Mouse (Mus musculus): ENCODE measurements around the gene Sdc1.

The Sdc1 gene

DNA sequence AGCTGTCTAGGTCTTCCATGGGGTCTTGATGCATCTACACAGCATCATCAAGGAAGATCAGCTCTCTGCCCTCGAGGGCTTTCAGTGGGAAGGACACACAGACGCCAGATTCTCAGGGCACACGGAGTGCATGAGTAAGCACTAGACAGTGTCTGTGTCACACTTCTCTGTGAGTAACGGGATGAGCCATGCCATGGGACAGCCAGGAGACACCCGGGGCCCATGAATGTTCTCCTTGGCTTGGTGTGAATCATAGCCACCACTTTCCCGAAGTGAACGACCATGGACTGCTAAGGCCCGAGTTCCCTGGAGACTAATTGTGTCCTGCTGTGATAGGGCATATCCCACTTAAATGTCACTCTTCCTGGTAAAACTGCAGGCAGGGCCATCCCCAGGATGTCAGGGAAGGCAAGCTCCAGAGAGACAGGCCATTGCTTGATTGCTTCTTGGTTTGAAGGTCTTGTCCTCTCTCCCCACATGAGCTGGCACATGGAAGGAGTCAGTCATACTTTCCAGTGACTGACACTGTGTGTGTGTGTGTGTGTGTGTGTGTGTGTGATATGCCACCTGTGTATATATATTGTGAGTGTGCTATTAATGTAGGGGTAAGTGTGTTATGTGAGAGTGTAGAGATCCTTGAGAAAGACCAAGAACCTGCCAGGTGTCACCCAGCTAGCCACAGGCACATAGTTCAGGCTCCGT, 56.0 kb downstream of the Sdc1 start:
- no peak for DNase-seq

DNA sequence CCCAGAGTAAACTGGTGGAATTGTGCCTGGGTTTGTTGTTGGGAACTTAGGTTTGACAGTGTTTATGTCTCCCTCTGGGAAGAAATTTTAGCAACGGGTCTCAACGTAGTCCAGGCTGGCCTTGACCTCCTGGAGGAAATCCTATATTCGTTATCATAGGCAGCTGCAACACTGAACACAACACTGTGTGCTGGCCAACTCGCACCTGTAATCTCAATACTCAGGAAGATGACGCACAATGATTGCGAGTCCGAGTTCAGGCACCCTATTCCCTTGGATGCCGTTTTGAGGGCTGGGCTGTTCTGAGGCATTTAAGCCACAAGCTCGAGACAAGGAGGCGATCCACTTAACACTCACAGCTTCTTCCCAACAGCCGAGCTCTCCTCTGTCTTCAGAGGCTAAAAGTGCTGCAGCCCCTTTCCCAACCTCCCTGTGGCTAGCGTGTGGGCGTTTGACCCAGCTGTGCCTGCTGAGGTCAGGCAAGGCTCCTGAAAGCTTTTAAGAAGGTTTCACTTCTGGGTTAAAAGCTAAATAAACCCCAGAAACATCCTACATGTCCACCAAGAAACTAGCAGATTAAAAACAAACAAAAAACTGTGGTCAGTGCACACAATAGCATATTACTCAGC, 58.0 kb downstream of the Sdc1 start:
- DNase-seq: no peak

DNA sequence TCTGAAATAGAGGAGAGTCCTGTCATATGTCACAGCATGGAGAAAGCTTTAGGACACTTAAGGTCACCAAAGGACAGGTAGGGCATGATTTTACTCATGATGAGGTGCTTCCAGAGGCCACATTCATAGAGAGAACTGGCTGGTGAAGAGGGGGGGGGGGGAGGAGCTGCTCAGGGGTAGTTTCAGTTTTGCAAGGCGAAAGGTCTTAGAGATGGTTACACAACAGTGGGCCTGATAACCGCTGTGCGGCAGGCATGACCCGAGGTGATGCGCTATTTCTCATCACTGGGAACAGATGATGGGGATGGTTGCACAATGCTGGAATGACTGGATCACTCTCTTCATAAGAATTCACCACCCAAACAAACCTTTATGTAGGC, 58.5 kb downstream of the Sdc1 start:
- DNase-seq: no peak

DNA sequence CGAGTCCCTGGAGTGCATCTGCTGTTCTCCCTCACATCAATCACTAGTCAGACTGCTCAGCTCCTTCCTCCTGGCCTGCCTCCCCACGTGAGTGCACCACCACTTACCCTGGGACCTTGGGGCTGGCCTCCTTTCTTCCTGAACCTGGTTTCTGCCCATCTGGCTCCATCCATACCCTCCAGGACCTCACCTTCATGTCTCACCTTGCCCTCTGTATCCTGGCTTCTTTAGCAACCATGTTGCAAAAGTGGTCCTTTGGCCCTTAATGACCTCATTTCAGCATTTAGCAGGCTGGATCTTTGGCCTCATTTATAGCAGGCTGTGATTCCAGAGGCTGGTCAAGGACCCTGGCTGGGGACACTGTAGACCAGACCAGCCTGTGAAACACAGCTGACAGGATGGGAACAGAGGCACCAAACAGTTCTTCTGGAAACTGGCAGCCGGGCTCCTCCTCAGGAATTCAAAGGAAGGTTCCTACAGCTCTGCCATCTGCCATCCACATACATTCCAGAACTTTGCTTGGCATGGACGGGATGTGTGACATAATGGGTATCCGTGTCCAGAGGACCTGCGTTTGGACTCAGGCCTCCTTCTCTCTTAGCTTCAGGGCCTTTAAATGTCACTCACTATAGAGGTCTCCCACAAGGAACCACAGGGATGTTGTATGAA, 60.0 kb downstream of the Sdc1 start:
- DNase-seq: peak; percentile 87 to 88

DNA sequence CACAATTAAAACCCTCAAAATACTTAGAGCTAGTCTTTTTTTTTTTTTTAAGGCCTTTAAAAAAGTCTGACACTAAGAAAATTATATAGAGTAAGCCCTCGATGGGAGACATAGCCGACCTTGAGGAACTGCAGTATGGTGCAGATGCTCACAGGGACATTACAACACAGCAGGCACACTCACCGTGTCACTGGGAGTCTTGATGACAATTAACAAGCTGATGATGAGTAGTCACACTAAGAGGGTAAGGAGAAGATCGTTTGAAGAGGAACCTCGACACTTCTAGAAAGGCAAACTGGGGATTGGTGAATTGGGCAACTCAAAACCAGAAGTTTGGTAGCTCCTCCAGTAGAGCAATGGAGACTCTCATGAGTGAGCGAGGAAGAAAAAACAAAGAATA, 60.6 kb downstream of the Sdc1 start:
- DNase-seq: no peak

DNA sequence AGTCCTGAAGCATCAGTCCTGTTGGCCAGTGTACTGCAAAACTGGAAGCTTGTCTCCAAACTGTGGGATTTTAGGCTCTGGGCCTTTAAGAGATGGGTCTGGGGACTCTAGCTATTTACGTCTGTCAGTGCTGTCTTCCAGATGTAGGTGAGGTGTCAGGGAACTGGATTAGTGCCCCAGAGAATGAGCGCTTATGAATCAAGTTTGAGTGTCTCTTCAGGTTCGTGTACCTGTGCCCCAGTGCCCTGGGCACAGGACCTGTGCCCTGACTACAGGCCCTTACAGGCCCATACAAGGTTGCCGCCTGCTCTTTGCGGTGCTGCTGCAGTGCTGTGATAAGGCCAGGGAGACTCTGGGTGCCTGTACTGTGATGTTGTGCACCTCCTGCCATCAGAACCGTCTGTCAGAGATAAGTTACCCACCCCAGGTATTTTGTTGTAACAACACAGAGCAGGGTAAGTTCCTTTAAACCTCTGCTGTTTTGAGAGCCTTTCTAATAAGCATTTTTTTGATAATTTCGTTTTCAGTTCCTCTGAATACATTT, 69.7 kb downstream of the Sdc1 start:
- DNase-seq: no peak

DNA sequence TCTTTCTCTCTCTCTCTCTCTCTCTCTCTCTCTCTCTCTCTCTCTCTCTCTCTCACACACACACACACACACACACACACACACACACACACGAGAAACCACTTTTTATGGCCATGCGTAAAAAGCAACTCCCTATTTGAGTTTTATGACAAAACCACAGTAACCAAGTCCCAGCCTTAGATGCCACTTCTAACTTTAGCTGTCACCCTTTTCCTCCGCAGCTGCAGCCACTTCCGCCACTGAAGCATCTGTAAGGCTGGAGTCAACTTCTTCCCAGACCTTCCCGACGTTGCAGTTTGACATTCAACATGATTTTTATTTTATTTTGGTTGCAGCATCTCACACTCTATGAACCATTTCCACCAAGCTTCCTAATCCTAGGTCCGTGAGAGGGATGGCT, 71.6 kb downstream of the Sdc1 start:
- DNase-seq: no peak

Measured in cerebellum, postnatal 10 days (tissue).